Mouse (Mus musculus) lung, embryonic 15.5 days (tissue): ENCODE results near the gene Ltbp2. TPM values are rescaled to one million over a fixed set of nuclear protein-coding genes. Genes with fewer than 3 reads are reported as not detected.

Experiments used
- ATAC-seq: fragments of 200-750 bp; cut with Nextera tagmentation; 2 replicates; pipeline ENCODE4 v1.8.0; 2017; ENCODE audit warnings: moderate number of reproducible peaks, borderline replicate concordance; ENCODE audit not compliant: low FRiP score, low TSS enrichment; ENCODE audit errors: extremely low read depth
- H3K27ac ChIP-seq: fragments of 300-500 bp; sonication (generic); 2 replicates; pipeline ENCODE4 v1.5.1; 2015; ENCODE audit warnings: moderate library complexity, mild to moderate bottlenecking, inconsistent platforms
- H3K27me3 ChIP-seq: fragments of 300-500 bp; sonication (generic); 2 replicates; pipeline ENCODE4 v1.6.1; 2015; ENCODE audit warnings: inconsistent platforms
- H3K36me3 ChIP-seq: fragments of 300-500 bp; sonication (generic); 2 replicates; pipeline ENCODE4 v1.6.1; 2015; ENCODE audit warnings: inconsistent platforms
- H3K4me1 ChIP-seq: fragments of 300-500 bp; sonication (generic); 2 replicates; pipeline ENCODE4 v1.6.1; 2015; ENCODE audit warnings: inconsistent platforms
- H3K4me2 ChIP-seq: fragments of 300-500 bp; sonication (generic); 2 replicates; pipeline ENCODE4 v1.6.1; 2015; ENCODE audit warnings: inconsistent platforms, mild to moderate bottlenecking, moderate library complexity
- H3K4me3 ChIP-seq: fragments of 300-500 bp; sonication (generic); 2 replicates; pipeline ENCODE4 v1.5.1; 2015; ENCODE audit warnings: mild to moderate bottlenecking, inconsistent platforms
- H3K9ac ChIP-seq: fragments of 300-500 bp; sonication (generic); 2 replicates; pipeline ENCODE4 v1.6.1; 2015; ENCODE audit warnings: inconsistent platforms
- H3K9me3 ChIP-seq: fragments of 300-500 bp; sonication (generic); 2 replicates; pipeline ENCODE4 v1.6.1; 2016; ENCODE audit warnings: inconsistent platforms
- WGBS: fragments of 180-500 bp; shearing (Covaris S2); methylation state at CpG from one replicate; pipeline ENCODE4 v1.1.7; 2015; 5-methylcytosine and 5-hydroxymethylcytosine counted together
- polyA plus RNA-seq: library from polyadenylated mRNA; unstranded; fragments of >200 nt; fragmentation: Nextera tagmentation; extraction: Ambion mirVana; gene quantifications from 2 replicates; pipeline ENCODE4 v1.2.1, GENCODE M21; 2015

Ltbp2 gene
- polyA plus RNA-seq, result 12.8 and 15.1 TPM in 2 replicates

DNA sequence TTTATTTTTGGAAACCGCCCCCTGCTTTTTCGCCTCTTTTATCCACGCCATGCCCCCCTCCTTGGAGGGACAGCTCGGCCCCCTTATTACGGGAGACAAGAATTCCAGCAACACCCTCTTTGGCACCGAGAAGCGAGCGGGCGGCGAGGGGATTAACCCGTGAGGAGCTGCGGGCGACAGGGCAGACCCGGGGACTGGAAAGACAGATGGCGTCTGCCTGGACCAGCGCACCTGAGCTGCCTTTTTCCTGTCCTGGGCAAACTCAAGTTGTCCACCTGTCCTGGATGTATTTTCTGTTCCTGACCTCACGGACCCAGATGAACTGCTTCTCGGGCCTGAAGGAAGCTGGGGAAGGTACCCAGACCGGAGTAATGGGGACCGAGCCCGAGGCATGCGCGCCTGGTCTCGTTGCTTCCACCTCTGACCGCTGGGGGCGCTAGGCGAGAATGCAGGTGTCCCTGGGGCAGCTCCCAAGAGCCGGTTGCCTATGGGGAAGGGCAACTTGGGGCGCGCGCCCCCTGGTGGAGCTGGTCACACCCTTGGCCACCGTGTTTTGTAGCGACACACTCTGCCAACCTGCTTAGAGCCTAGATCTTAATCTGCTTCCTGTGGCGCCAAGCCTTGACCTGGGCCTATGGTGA is at the start of gene Ltbp2:
TSS of gene Ltbp2 (minus strand) at position 52 of the 641 bp plus-strand sequence.
- Histone ChIP-seq H3K27me3 (peaks cover 69% of the 10 kb centered on the region), H3K9me3 (no peaks in the 10 kb centered on the region), H3K36me3 (no peaks in the 10 kb centered on the region), H3K4me3 (peak within 1 kb of the TSS; percentile 46), H3K27ac (no peak within 1 kb of the TSS), H3K4me2 (peak within 1 kb of the TSS; percentile 68), H3K4me1 (peaks cover 19% of the 10 kb centered on the region), H3K9ac (peak within 1 kb of the TSS; percentile 33)
- 1% methylated on average over 34 of the region's 34 CpGs for WGBS
- ATAC-seq, result peak; percentile 55

DNA sequence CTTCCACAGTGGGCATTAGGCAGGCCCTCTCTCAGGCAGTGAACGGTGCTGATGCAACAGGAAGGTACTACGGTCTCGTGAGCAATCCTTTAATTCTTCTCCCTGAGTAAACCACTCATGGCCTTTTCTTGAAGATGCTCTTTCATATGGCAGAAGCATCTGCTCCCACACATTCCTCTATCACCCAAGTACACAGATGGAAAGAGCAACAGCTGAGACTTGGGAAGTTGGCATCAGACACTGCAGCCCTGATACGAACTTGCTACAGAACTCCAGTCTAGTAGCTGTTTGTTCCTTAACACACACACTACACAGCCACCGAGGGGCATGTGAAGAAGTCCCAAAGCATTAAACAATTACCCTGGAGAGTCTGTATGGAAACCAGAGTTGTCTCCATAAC is 48.0 kb upstream of the Ltbp2 start:
- no peak overlapping the region for H3K4me3 ChIP-seq
- WGBS, result 87% methylated on average over 5 of the region's 5 CpGs
- no peak overlapping the region for H3K9ac ChIP-seq
- no peak for ATAC-seq
- H3K36me3 ChIP-seq, result peaks cover 53% of the 10 kb centered on the region
- H3K4me2 ChIP-seq, result no peak overlapping the region
- H3K4me1 ChIP-seq, result no peaks in the 10 kb centered on the region
- H3K9me3 ChIP-seq, result no peaks in the 10 kb centered on the region
- H3K27me3 ChIP-seq, result no peaks in the 10 kb centered on the region
- no peak overlapping the region for H3K27ac ChIP-seq

DNA sequence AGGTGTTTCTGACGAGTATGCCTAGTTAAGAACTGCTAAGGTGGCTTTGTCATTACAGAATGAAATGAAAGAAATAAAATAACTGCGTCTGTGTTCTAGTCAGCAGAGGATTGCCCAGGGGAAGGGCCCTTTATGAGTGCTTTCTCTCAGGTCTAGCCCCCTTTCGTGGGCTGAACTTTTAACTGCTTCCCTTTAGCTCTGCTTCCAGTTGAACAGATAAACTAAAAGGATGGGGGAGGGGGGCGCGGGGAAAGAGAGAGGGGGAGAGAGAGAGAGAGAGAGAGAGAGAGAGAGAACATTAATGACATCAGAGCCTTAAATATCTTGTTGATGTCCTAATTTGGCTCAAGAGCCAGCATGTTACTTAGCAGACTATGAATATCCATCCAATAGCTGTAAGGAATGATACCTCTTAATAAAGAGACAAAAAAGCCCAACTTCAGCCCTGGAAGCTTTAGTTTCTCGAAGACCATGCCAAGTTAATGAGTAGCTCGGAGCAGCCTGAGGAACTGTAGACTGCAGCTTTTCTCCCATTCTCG is 45.6 kb upstream of the Ltbp2 start:
- Histone ChIP-seq H3K4me3 (no peak overlapping the region), H3K27me3 (no peaks in the 10 kb centered on the region), H3K36me3 (peaks cover 37% of the 10 kb centered on the region), H3K9ac (no peak overlapping the region), H3K27ac (no peak overlapping the region), H3K4me2 (no peak overlapping the region), H3K4me1 (no peaks in the 10 kb centered on the region), H3K9me3 (no peaks in the 10 kb centered on the region)
- 69% methylated on average over 8 of the region's 8 CpGs for WGBS
- no peak for ATAC-seq

DNA sequence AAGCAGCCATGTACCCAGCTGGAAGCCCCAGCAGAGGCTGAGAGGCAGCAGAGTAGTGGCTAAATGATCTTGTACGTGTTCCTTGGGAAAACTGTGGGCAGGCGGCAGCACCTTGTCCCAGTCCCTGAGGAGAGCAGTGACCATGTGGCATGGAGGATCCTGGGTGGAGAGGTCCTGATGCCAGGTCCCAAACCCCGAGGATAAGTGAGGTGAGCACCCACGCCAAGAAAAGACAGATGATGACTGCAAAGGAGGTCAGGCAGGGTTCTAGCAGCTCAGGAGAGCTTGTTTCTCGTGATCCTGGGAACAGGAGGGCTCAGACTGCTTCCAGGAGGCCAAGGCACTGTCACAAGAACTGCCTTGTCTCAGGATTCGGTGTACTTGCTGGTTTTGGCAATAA is 42.5 kb upstream of the Ltbp2 start:
- no peak overlapping the region for H3K4me2 ChIP-seq
- peaks cover 19% of the 10 kb centered on the region for H3K36me3 ChIP-seq
- no peak overlapping the region for H3K27ac ChIP-seq
- no peak overlapping the region for H3K9ac ChIP-seq
- no peak overlapping the region for H3K4me3 ChIP-seq
- no peak for ATAC-seq
- H3K27me3 ChIP-seq, result no peaks in the 10 kb centered on the region
- H3K4me1 ChIP-seq, result peaks cover 12% of the 10 kb centered on the region; the same call in 1 of the 2 replicates
- no peaks in the 10 kb centered on the region for H3K9me3 ChIP-seq
- 83% methylated on average over 6 of the region's 6 CpGs for WGBS

DNA sequence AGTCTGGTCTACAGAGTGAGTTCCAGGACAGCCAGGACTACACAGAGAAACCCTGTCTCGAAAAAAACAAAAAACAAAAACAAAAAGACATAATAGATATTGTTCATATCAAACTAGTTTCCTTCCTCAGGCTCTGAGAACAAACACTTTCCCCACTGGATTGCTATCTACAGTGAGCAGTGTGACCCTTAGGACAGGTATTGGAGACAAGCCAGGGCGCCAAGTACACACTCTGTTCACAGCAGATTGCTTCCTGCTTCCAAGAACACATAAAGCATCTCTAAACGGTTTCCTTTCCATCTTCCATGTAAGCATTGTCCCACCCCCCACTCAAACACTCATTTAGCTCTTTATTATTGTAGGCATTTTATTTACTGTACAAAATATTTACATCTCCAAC is 41.5 kb upstream of the Ltbp2 start:
- peaks cover 14% of the 10 kb centered on the region for H3K36me3 ChIP-seq
- ATAC-seq, result no peak
- WGBS, result 46% methylated on average over 3 of the region's 3 CpGs
- no peaks in the 10 kb centered on the region for H3K9me3 ChIP-seq
- H3K4me2 ChIP-seq, result no peak overlapping the region
- H3K27me3 ChIP-seq, result no peaks in the 10 kb centered on the region
- H3K27ac ChIP-seq, result no peak overlapping the region
- H3K4me3 ChIP-seq, result no peak overlapping the region
- H3K9ac ChIP-seq, result no peak overlapping the region
- peaks cover 12% of the 10 kb centered on the region; the same call in 1 of the 2 replicates for H3K4me1 ChIP-seq

DNA sequence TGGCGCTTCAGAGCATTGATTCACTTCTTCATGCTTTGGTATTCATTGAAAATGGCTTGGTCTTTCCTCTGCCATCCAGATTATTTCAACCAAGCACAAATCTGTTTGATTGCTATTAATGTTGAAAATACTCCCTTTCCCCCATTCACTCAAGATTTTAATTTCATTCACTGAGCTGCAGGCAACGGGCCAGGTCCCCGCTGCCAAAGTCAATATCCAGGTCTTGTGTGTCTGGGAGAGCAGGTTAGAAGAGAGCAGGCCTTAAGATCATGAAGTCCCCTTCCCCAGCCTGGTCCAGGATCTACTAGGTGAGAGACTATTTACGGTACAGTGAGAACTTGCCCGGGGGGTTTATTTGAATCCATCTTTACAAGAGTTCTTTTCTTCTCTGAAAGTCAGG is 38.6 kb upstream of the Ltbp2 start:
- Histone ChIP-seq H3K9me3 (no peaks in the 10 kb centered on the region), H3K4me3 (no peak overlapping the region), H3K4me2 (no peak overlapping the region), H3K4me1 (peaks cover 12% of the 10 kb centered on the region; the same call in 1 of the 2 replicates), H3K9ac (no peak overlapping the region), H3K27me3 (no peaks in the 10 kb centered on the region), H3K27ac (no peak overlapping the region), H3K36me3 (peaks cover 6% of the 10 kb centered on the region)
- ATAC-seq, result no peak
- WGBS, result 72% methylated on average over 5 of the region's 5 CpGs

DNA sequence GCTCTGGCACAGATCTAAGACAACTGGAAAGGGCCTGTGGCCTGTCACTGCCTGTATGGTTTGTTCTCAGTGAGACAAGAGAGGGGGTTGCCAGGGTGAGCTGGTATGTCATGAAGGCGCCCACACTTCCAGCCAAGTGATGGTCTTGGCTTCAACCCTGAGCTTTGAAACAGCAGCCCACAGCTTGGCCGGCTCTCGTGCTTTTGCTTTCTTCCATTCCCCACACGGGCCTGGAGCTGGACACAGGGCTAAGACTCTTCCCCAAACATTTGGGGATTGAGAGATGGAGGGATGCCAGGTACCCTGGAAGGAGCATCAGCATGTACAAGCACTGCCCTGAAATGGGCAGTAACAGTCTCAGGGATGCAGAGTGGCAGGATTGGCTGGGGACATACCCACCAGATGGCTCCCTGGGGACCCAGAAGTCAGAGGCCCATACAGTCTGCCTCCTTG is 36.3 kb upstream of the Ltbp2 start:
- Histone ChIP-seq H3K9me3 (no peaks in the 10 kb centered on the region), H3K27me3 (no peaks in the 10 kb centered on the region), H3K4me2 (no peak overlapping the region), H3K9ac (no peak overlapping the region), H3K27ac (no peak overlapping the region), H3K36me3 (no peaks in the 10 kb centered on the region), H3K4me3 (no peak overlapping the region), H3K4me1 (peaks cover 20% of the 10 kb centered on the region)
- no peak for ATAC-seq
- 73% methylated on average over 4 of the region's 4 CpGs for WGBS

DNA sequence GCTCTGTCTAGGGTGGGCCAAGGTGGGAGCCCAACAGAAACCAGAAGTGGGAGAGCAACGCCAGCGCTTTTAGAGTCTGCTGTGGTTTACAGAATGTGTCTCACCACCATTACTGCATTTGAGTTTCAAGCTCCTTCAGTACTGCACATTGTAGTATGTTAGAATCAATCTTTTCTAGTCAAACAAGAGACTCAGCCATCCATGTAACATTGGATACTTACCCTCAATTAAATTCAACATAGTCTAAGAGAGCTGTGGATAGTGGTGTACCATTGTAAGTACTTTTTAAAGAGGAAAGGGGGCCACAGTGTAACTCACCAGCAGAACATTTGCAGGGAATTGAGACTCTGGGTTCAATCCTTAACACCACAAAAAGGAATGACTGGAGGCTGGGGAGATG is 35.3 kb upstream of the Ltbp2 start:
- no peaks in the 10 kb centered on the region for H3K36me3 ChIP-seq
- H3K27ac ChIP-seq, result no peak overlapping the region
- no peak overlapping the region for H3K4me2 ChIP-seq
- 88% methylated on average over 2 of the region's 2 CpGs for WGBS
- H3K9ac ChIP-seq, result no peak overlapping the region
- no peaks in the 10 kb centered on the region for H3K9me3 ChIP-seq
- ATAC-seq, result no peak
- no peaks in the 10 kb centered on the region for H3K27me3 ChIP-seq
- no peak overlapping the region for H3K4me3 ChIP-seq
- peaks cover 31% of the 10 kb centered on the region for H3K4me1 ChIP-seq

DNA sequence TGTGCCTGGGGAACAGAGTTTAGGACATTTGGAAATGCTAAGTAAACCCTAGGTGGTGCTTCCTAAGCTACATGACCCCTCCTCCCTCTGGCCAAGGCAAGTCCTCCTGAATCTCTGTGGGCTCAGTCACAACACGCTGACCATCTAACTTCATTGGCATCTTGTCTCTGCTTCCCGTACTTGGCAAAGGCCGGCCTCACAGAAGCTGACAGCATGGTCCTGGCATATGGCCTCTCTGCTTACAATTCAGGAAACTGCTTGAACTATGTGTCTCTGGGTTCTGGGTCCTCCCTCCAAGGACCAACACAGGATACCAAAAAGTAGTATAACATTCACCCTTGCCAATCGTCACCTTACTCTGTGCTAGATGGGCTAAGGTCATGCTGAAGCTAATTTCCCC is 33.7 kb upstream of the Ltbp2 start:
- no peak overlapping the region for H3K4me3 ChIP-seq
- H3K9ac ChIP-seq, result no peak overlapping the region
- H3K4me1 ChIP-seq, result peaks cover 20% of the 10 kb centered on the region
- H3K27ac ChIP-seq, result no peak overlapping the region
- H3K9me3 ChIP-seq, result no peaks in the 10 kb centered on the region
- 92% methylated on average over 4 of the region's 4 CpGs for WGBS
- no peaks in the 10 kb centered on the region for H3K27me3 ChIP-seq
- no peak for ATAC-seq
- H3K36me3 ChIP-seq, result no peaks in the 10 kb centered on the region
- no peak overlapping the region for H3K4me2 ChIP-seq

DNA sequence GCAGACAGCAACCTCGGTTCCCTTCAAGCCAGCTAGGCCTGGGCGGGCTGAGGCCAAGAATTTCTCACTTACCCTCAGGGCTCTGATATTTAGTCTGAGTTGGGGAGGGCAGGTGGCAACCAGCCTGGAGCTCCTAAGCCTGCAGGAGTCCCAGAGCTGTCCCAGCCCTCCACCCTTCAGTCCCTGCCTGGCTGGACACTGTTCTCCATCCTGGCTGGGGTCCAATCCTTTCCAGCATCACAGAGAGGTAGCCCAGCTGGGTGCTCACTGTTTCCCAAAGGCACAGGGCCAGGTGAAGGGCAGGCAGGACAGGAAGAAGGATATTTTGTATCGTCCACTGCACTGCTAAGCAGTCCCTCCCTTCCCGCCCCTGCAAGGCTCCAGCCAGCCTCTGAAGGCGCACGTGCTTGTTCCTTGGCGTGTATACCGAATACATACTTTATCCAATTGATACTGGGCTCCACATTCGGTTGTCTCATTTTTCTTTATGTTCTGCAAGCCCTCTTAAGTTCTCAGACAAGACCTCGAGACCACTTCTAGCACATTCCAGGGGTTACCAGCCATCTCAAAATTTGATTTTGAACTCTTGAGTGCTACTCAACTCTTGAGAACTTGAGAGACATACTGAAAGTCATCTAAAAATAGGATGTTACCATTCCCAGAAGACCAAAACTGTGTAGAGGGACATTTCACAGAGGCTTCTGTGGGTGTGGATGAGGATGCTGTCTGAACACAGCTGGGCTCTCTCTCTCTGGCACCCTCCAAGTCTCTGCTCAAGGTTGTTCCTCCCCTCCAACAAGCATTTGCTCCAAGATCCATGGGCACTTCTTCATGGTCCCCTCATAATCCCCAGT is 31.5 kb upstream of the Ltbp2 start:
- H3K27me3 ChIP-seq, result no peaks in the 10 kb centered on the region
- peaks cover 20% of the 10 kb centered on the region for H3K4me1 ChIP-seq
- peak; percentile 80 for ATAC-seq
- no peaks in the 10 kb centered on the region for H3K9me3 ChIP-seq
- no peak overlapping the region for H3K4me3 ChIP-seq
- no peak overlapping the region for H3K4me2 ChIP-seq
- 38% methylated on average over 10 of the region's 10 CpGs for WGBS
- no peaks in the 10 kb centered on the region for H3K36me3 ChIP-seq
- H3K27ac ChIP-seq, result peak overlapping the region; percentile 68
- no peak overlapping the region for H3K9ac ChIP-seq

DNA sequence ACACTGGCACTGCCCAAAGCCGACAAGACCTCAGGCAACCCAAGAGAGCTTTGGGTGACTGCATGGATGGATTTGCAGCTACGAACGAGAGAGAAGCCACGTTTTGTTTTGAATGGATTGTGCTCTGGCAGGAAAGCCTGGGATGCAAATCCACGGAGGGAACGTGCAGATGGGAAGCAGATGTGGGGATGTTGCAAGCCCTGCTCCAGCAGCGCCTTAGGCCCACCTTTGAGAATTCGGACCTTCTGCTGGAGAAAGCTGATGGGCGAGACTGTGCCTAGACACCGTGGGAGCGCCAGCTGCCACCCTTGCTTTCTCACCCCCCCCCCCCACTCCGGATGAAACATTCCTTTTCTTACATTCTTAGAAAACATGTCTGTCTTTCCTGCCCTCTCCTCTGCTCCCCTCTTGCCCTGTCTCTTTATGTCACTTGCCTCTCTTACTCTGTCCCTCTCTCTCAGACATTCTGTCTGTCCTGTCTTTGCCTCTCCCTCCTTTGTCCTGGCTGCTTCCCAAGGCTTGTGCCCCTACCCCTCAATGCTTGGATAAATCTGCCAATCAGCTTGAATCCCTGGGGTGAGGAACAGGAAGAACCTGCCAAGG is 30.8 kb upstream of the Ltbp2 start:
- H3K4me1 ChIP-seq, result peaks cover 20% of the 10 kb centered on the region
- peak overlapping the region; percentile 68 for H3K27ac ChIP-seq
- peak; percentile 47 for ATAC-seq
- H3K4me2 ChIP-seq, result no peak overlapping the region
- no peak overlapping the region for H3K4me3 ChIP-seq
- H3K36me3 ChIP-seq, result no peaks in the 10 kb centered on the region
- no peak overlapping the region for H3K9ac ChIP-seq
- no peaks in the 10 kb centered on the region for H3K9me3 ChIP-seq
- no peaks in the 10 kb centered on the region for H3K27me3 ChIP-seq
- 59% methylated on average over 12 of the region's 12 CpGs for WGBS

DNA sequence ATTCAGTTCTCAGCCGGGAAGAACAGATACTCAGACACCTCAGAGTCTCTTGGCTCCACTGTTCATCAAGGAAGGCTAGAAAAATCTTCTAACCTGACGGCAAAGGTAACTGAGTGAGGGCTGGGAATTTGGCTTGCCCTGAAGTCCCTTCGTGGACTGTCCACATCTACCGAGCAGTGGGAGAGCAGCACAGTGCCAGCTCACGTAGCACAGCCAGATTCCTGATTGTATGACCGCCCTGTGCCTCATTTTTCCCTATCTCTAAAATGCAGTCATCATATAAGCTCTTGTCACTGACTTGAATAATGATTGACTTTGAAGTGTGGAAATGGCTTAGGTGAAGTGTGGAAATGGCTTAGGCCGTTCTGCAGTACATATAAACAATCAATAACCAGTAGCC is 28.1 kb upstream of the Ltbp2 start:
- Histone ChIP-seq H3K4me1 (peaks cover 20% of the 10 kb centered on the region), H3K9me3 (no peaks in the 10 kb centered on the region), H3K27ac (no peak overlapping the region), H3K9ac (no peak overlapping the region), H3K4me2 (no peak overlapping the region), H3K36me3 (no peaks in the 10 kb centered on the region), H3K27me3 (no peaks in the 10 kb centered on the region), H3K4me3 (no peak overlapping the region)
- 60% methylated on average over 7 of the region's 7 CpGs for WGBS
- no peak for ATAC-seq
